Mouse (Mus musculus): ENCODE data around the gene Sfxn1. TPM values are rescaled to one million over a fixed set of nuclear protein-coding genes. Genes with fewer than 3 reads are reported as not detected.
A peak's percentile ranks its signal among the peaks of the same experiment; 100 is the strongest.

Sfxn1 gene
- polyA plus RNA-seq, 1 experiment = not detected

GRCm38 (mm10) chr13:54054962-54055361, 16.7 kb upstream of the Sfxn1 start:
- H3K4me1 ChIP-seq (ENCODE audit: control insufficient read depth, insufficient read depth, low read length) = peaks cover 10% of the 10 kb centered on the region
- WGBS = 2% methylated on average over 20 of the region's 20 CpGs
- no peak overlapping the region for H3K27ac ChIP-seq (ENCODE audit: insufficient read depth, low read depth, low read length)
- TF ChIP-seq POLR2A (IDR thresholded peaks at IDR 0.05; ENCODE audit: insufficient read depth, low read depth, low read length) = no peak
- TF ChIP-seq CTCF (IDR thresholded peaks at IDR 0.05; ENCODE audit: insufficient read depth, low read depth, low read length) = no peak
- H3K4me3 ChIP-seq (ENCODE audit: insufficient read depth, low read depth, low read length) = peak overlapping the region; percentile 44

GRCm38 (mm10) chr13:54055448-54055861, 16.2 kb upstream of the Sfxn1 start, which contains the start of gene Drd1:
TSS of gene Drd1 (minus strand) at chr13:54055705.
- Histone ChIP-seq H3K4me3 (ENCODE audit: insufficient read depth, low read depth, low read length) (peak within 1 kb of the TSS; percentile 44), H3K4me1 (ENCODE audit: control insufficient read depth, insufficient read depth, low read length) (peaks cover 10% of the 10 kb centered on the region), H3K27ac (ENCODE audit: insufficient read depth, low read depth, low read length) (no peak within 1 kb of the TSS)
- TF ChIP-seq POLR2A (IDR thresholded peaks at IDR 0.05; ENCODE audit: insufficient read depth, low read depth, low read length) = no peak
- peak; percentile 95 for TF ChIP-seq CTCF (IDR thresholded peaks at IDR 0.05; ENCODE audit: insufficient read depth, low read depth, low read length)
- 2% methylated on average over 31 of the region's 31 CpGs for WGBS

GRCm38 (mm10) chr13:54062068-54062467, 9.6 kb upstream of the Sfxn1 start:
- TF ChIP-seq POLR2A (IDR thresholded peaks at IDR 0.05; ENCODE audit: insufficient read depth, low read depth, low read length) = no peak
- TF ChIP-seq CTCF (IDR thresholded peaks at IDR 0.05; ENCODE audit: insufficient read depth, low read depth, low read length) = no peak
- no peak overlapping the region for H3K27ac ChIP-seq (ENCODE audit: insufficient read depth, low read depth, low read length)
- WGBS = 89% methylated on average over 3 of the region's 3 CpGs
- H3K4me1 ChIP-seq (ENCODE audit: control insufficient read depth, insufficient read depth, low read length) = no peaks in the 10 kb centered on the region
- no peak overlapping the region for H3K4me3 ChIP-seq (ENCODE audit: insufficient read depth, low read depth, low read length)

GRCm38 (mm10) chr13:54063292-54063691, 8.4 kb upstream of the Sfxn1 start:
- no peak overlapping the region for H3K27ac ChIP-seq (ENCODE audit: insufficient read depth, low read depth, low read length)
- TF ChIP-seq CTCF (IDR thresholded peaks at IDR 0.05; ENCODE audit: insufficient read depth, low read depth, low read length) (no peak), POLR2A (IDR thresholded peaks at IDR 0.05; ENCODE audit: insufficient read depth, low read depth, low read length) (no peak)
- H3K4me1 ChIP-seq (ENCODE audit: control insufficient read depth, insufficient read depth, low read length) = no peaks in the 10 kb centered on the region
- 4% methylated on average over 3 of the region's 3 CpGs for WGBS
- H3K4me3 ChIP-seq (ENCODE audit: insufficient read depth, low read depth, low read length) = no peak overlapping the region

DNA sequence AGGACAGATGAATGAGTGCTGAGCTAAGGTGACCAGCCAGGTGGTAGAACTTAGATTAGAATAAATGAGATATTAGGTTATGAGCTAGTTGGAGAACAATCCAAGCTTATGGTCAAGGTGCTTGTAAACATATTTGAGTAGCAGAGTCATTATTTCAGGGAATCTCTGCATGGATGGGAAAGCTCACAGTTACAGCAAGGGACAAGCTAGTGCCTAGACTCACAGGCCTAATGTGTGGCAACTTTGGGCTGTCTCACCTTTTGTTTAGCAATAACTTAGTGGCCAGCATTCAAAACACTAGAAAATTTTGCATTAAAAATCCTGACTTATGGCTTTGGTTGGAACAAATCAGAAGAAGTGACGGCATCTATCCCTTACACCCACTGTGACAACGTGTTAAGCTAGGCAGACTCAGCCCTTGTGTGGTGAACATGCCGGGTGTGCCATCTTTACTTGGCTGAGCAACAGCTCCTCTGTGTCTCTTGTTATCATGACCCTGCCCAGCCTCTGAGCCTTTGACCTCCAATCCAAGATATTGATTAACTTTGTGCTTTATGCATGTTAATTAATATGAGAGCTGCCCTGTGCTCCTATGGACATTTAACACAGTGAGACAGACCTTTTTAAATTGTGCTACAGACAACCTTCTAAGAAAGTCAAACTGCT, 5.5 kb upstream of the Sfxn1 start:
- 97% methylated on average over 3 of the region's 3 CpGs for WGBS
- no peaks in the 10 kb centered on the region for H3K4me1 ChIP-seq (ENCODE audit: control insufficient read depth, insufficient read depth, low read length)

DNA sequence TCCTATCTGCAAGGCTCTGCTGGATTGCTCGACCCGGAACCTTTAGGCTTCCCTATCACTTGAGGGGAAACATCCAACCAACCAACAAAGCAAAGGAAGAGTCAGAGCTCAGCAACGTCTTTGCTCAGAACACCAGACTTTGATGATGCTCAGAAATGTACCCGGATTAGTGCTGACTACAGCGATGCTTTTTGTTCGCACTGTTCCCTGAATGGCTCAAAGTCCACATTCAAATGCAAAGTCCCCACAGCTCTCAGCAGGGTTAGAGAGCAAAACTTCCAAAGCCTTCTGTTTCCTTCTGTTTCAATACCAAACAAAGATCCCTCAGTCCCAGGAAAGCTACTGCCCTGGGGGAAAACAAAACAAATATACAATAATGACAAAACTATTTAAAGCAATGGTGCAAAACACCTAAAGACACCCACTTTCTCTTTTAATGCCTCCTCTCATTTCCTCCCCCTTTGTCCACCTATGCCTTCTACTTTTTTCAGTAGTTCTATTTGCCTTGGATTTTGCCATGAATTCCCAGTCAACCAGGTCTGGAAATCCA, 4.0 kb upstream of the Sfxn1 start:
- H3K4me1 ChIP-seq (ENCODE audit: control insufficient read depth, insufficient read depth, low read length) = no peaks in the 10 kb centered on the region
- peak overlapping the region; percentile 48; the same call in 1 of the 2 replicates for H3K27ac ChIP-seq (ENCODE audit: insufficient read depth, low read depth, low read length)
- 43% methylated on average over 6 of the region's 6 CpGs for WGBS
- TF ChIP-seq POLR2A (IDR thresholded peaks at IDR 0.05; ENCODE audit: insufficient read depth, low read depth, low read length) = no peak
- no peak for TF ChIP-seq CTCF (IDR thresholded peaks at IDR 0.05; ENCODE audit: insufficient read depth, low read depth, low read length)
- H3K4me3 ChIP-seq (ENCODE audit: insufficient read depth, low read depth, low read length) = no peak overlapping the region

More for the DNA sequence above, 5.5 kb upstream of the Sfxn1 start:
- no peak overlapping the region for H3K27ac ChIP-seq (ENCODE audit: insufficient read depth, low read depth, low read length)
- TF ChIP-seq POLR2A (IDR thresholded peaks at IDR 0.05; ENCODE audit: insufficient read depth, low read depth, low read length) (no peak), CTCF (IDR thresholded peaks at IDR 0.05; ENCODE audit: insufficient read depth, low read depth, low read length) (no peak)
- no peak overlapping the region for H3K4me3 ChIP-seq (ENCODE audit: insufficient read depth, low read depth, low read length)

GRCm38 (mm10) chr13:54071011-54071410, 658 bp upstream of the Sfxn1 start:
- H3K4me1 ChIP-seq (ENCODE audit: control insufficient read depth, insufficient read depth, low read length) = no peaks in the 10 kb centered on the region
- 96% methylated on average over 9 of the region's 9 CpGs for WGBS
- no peak for TF ChIP-seq POLR2A (IDR thresholded peaks at IDR 0.05; ENCODE audit: insufficient read depth, low read depth, low read length)
- no peak for TF ChIP-seq CTCF (IDR thresholded peaks at IDR 0.05; ENCODE audit: insufficient read depth, low read depth, low read length)
- H3K4me3 ChIP-seq (ENCODE audit: insufficient read depth, low read depth, low read length) = no peak overlapping the region
- H3K27ac ChIP-seq (ENCODE audit: insufficient read depth, low read depth, low read length) = no peak overlapping the region

DNA sequence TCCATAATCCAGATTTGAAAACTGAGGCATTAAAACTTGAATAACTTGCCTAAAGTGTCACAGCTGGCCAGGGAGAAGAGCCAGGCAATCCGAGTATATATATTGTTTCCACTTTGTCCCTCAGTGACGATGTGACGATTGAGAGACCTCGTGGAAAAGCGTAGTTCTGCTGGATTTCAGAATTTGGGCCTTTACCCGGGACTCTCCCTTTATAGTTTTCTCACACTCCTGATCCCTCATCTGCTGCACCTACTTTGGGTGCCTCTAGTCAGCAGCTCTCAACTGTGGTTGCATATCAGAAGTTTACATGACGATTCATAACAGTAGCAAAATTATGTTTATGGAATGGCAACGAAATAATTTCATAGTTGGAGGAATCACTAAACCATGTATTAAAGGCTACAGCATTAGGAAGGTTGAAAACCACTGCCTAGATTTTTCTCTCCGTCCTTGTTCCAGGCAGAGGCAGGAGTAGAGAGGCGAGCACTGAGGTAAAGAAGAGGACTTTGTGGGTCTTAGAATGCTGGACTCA, 923 bp downstream of the Sfxn1 start:
- WGBS = 34% methylated on average over 10 of the region's 10 CpGs
- Histone ChIP-seq H3K4me3 (ENCODE audit: insufficient read depth, low read depth, low read length) (peak overlapping the region; percentile 86; the same call in 1 of the 2 replicates), H3K4me1 (ENCODE audit: control insufficient read depth, insufficient read depth, low read length) (no peaks in the 10 kb centered on the region), H3K27ac (ENCODE audit: insufficient read depth, low read depth, low read length) (no peak overlapping the region)
- TF ChIP-seq POLR2A (IDR thresholded peaks at IDR 0.05; ENCODE audit: insufficient read depth, low read depth, low read length) = no peak

GRCm38 (mm10) chr13:54073066-54073465, 1.4 kb downstream of the Sfxn1 start:
- no peak overlapping the region for H3K27ac ChIP-seq (ENCODE audit: insufficient read depth, low read depth, low read length)
- no peak overlapping the region for H3K4me3 ChIP-seq (ENCODE audit: insufficient read depth, low read depth, low read length)
- TF ChIP-seq POLR2A (IDR thresholded peaks at IDR 0.05; ENCODE audit: insufficient read depth, low read depth, low read length) (no peak), CTCF (IDR thresholded peaks at IDR 0.05; ENCODE audit: insufficient read depth, low read depth, low read length) (no peak)
- 24% methylated on average over 1 of the region's 1 CpGs for WGBS
- H3K4me1 ChIP-seq (ENCODE audit: control insufficient read depth, insufficient read depth, low read length) = no peaks in the 10 kb centered on the region

All from olfactory bulb, adult 2 months (tissue).